Mouse (Mus musculus): ENCODE measurements at regions not wholly inside any gene's neighbourhood (a gene's known extent, or its start where the extent isn't known, plus 50 kb on each side); places are given as distances from the start of the nearest gene placed in this dataset.

- 83% methylated on average over 7 of the region's 7 CpGs for WGBS
Measured at GRCm38 (mm10) chrX:19112753-19113152, 368.4 kb downstream of the Tex13c3 start.

DNA sequence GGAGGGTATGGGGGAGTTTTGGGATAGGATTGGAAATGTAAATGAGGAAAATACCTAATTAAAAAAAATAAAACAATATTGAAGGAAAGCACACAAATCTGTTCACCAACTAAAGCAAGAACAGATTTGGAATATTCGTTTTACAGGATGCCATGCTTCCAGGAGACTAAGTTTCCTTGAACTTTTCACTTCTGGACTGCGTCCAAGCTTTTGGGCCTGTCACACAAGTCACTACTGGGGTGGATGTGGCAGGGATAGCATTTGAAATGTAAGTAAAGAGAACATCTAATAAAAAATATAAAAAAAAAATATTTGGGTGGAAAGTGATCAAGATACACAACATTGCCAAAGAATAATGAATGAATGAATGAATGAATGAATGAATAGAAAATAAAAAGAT, 378.2 kb downstream of the Tex13c3 start:
- no peak overlapping the region for H3K4me3 ChIP-seq
- no peaks in the 10 kb centered on the region for H3K9me3 ChIP-seq (replicated peaks)
- H3K4me1 ChIP-seq = no peaks in the 10 kb centered on the region
- no peak for ATAC-seq (ENCODE audit: low FRiP score)
- no peak overlapping the region for H3K27ac ChIP-seq
- no peaks in the 10 kb centered on the region for H3K36me3 ChIP-seq
- H3K27me3 ChIP-seq = no peaks in the 10 kb centered on the region
- H3K4me2 ChIP-seq (replicated peaks) = no peak overlapping the region
- H3K9ac ChIP-seq = no peak overlapping the region
- WGBS = 72% methylated on average over 2 of the region's 2 CpGs

More at GRCm38 (mm10) chrX:19112753-19113152, 368.4 kb downstream of the Tex13c3 start:
- Histone ChIP-seq H3K9ac (no peak overlapping the region), H3K36me3 (no peaks in the 10 kb centered on the region), H3K4me1 (no peaks in the 10 kb centered on the region), H3K27ac (no peak overlapping the region), H3K4me3 (no peak overlapping the region), H3K27me3 (no peaks in the 10 kb centered on the region), H3K9me3 (replicated peaks) (no peaks in the 10 kb centered on the region), H3K4me2 (replicated peaks) (no peak overlapping the region)
- no peak for ATAC-seq (ENCODE audit: low FRiP score)

GRCm38 (mm10) chrX:19095960-19096359, 385.2 kb downstream of the Tex13c3 start:
- ATAC-seq (ENCODE audit: low FRiP score) = no peak
- no peaks in the 10 kb centered on the region for H3K36me3 ChIP-seq
- H3K27me3 ChIP-seq = no peaks in the 10 kb centered on the region
- H3K9me3 ChIP-seq (replicated peaks) = no peaks in the 10 kb centered on the region
- H3K4me1 ChIP-seq = no peaks in the 10 kb centered on the region
- no peak overlapping the region for H3K4me2 ChIP-seq (replicated peaks)
- H3K27ac ChIP-seq = no peak overlapping the region
- no peak overlapping the region for H3K9ac ChIP-seq
- no peak overlapping the region for H3K4me3 ChIP-seq

DNA sequence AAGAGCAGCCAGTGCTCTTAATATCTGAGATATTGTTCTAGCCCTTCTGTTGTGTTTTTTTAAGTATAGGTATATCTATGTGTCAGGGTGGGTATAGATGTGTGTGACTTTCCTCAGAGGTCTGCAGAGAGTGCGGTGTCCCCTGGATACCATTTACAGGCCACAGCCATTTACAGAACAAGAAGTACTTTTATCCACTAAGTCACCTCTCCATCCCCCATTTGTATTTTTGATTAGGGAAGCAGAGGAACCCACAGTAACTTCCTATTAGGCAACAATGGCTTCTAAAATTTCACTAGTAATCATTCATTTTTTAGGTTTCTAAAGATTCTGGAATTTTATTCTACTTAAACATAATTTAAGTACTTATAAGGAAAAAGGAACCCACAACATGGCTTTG, 396.7 kb downstream of the Tex13c3 start:
- Histone ChIP-seq H3K27ac (no peak overlapping the region), H3K4me1 (no peaks in the 10 kb centered on the region), H3K4me3 (no peak overlapping the region), H3K9me3 (replicated peaks) (no peaks in the 10 kb centered on the region), H3K4me2 (replicated peaks) (no peak overlapping the region), H3K36me3 (no peaks in the 10 kb centered on the region), H3K27me3 (no peaks in the 10 kb centered on the region), H3K9ac (no peak overlapping the region)
- 96% methylated on average over 1 of the region's 1 CpGs for WGBS
- ATAC-seq (ENCODE audit: low FRiP score) = no peak

DNA sequence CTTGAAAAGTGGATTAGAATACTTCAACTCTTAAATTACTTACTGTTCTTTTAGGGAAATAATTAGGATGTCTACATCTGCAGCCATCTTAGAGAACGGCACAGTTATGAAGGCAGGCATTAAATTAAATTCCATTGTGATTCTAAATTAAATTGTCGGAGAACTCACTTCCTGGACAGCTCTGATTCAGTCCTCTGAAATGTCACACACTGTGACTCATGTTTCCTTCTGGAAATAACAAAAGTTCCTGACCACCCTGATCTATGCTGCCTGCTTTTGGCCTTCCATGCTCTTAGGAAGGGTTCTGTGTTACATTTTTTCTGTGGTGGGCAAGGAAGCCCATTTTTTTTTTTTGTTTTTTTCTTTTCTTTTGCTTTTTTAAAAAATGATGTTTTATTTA, 401.1 kb downstream of the Tex13c3 start:
- H3K4me1 ChIP-seq = no peaks in the 10 kb centered on the region
- H3K9ac ChIP-seq = no peak overlapping the region
- no peaks in the 10 kb centered on the region for H3K9me3 ChIP-seq (replicated peaks)
- no peaks in the 10 kb centered on the region for H3K36me3 ChIP-seq
- no peak overlapping the region for H3K4me3 ChIP-seq
- no peak for ATAC-seq (ENCODE audit: low FRiP score)
- H3K27me3 ChIP-seq = no peaks in the 10 kb centered on the region
- H3K27ac ChIP-seq = no peak overlapping the region
- 72% methylated on average over 2 of the region's 2 CpGs for WGBS
- no peak overlapping the region for H3K4me2 ChIP-seq (replicated peaks)

MicroRNA genes in the stretch of these regions (microRNA counts, 519-probe panel; counts per million panel counts)
- 470 counts per million, percentile 58 among the panel's probes with 10 or more counts for microRNA mmu-miR-221
- microRNA mmu-miR-222 = 470 counts per million, percentile 58 among the panel's probes with 10 or more counts

Small RNA genes in the stretch of these regions (microRNA-seq; reads per million reads assigned to microRNA genes)
- gene Mir221 (196 reads per million, percentile 57 among the genes with 10 or more reads in this experiment), gene Mir222 (85.9 reads per million, percentile 43 among the genes with 10 or more reads in this experiment)

Measured in hindbrain, embryonic 12.5 days (tissue).